ENCODE assay signal across 15 mouse cellular contexts in genomic region chr8:34530896-34531679, GRCm38 (mm10).
A peak's percentile ranks its signal among the peaks of the same experiment; 100 is the strongest.
DNase-seq lines count a peak whose midpoint lies in the region; ATAC-seq and TF ChIP-seq lines count a peak whose summit lies in the region.
"Had no signal": no experiment of that assay in that cellular context is flagged by ENCODE, and none has a peak within 500 bp of the region (broad histone marks: within the 10 kb centered on the region; RNA-seq: fewer than 3 reads in every experiment).

No protein-coding gene starts in this region.

- no peak overlapping the region for H3K27ac ChIP-seq in kidney, postnatal 0 days
- H3K27ac ChIP-seq in neural tube, embryonic 14.5 days (ENCODE audit: low read depth, low read length), result no peak overlapping the region
- H3K27ac ChIP-seq: forebrain, embryonic 12.5 days; hindbrain, embryonic 12.5 days; liver, embryonic 15.5 days had no signal

- no peak overlapping the region for H3K4me2 ChIP-seq in kidney, postnatal 0 days (ENCODE audit: low read length)
- no peak overlapping the region for H3K4me2 ChIP-seq in neural tube, embryonic 14.5 days (ENCODE audit: low read depth, low read length)
- H3K4me2 ChIP-seq: forebrain, embryonic 12.5 days; hindbrain, embryonic 12.5 days; liver, embryonic 15.5 days had no signal

- H3K4me3 ChIP-seq in kidney, postnatal 0 days (replicated peaks; ENCODE audit: low read depth, low read length), result no peak overlapping the region
- no peak overlapping the region for H3K4me3 ChIP-seq in neural tube, embryonic 14.5 days (ENCODE audit: low read depth, low read length)
- H3K4me3 ChIP-seq: forebrain, embryonic 12.5 days; hindbrain, embryonic 12.5 days; liver, embryonic 15.5 days; myocyte had no signal

- DNase-seq in adrenal gland, postnatal 14 days, result peak; percentile 8
- no peak for DNase-seq in adrenal gland, adult 8-10 months
- DNase-seq in kidney, postnatal 0 days (ENCODE audit: low spot score), result peak; percentile 43
- DNase-seq in kidney, adult 9 months, result no peak
- no peak for DNase-seq in neural tube, embryonic 10.5 days (ENCODE audit: extremely low spot score, low spot score)
- no peak for DNase-seq in MN1 (ENCODE audit: low spot score)
- DNase-seq in left cerebral cortex, adult 8-10 months (ENCODE audit: low spot score in 2 of 2), result no peak
- DNase-seq: thymus, adult 2 months had no signal

- 63% methylated on average over 11 of the region's 11 CpGs for WGBS in kidney, postnatal 0 days
- WGBS in neural tube, embryonic 14.5 days, result 69% methylated on average over 11 of the region's 11 CpGs

- no peaks in the 10 kb centered on the region for H3K36me3 ChIP-seq in kidney, postnatal 0 days (ENCODE audit: insufficient read depth, low read length)
- H3K36me3 ChIP-seq in neural tube, embryonic 14.5 days (ENCODE audit: control insufficient read depth, insufficient read depth, low read length), result no peaks in the 10 kb centered on the region
- H3K36me3 ChIP-seq: forebrain, embryonic 12.5 days; hindbrain, embryonic 12.5 days; liver, embryonic 15.5 days had no signal

- no peak overlapping the region for H3K9ac ChIP-seq in kidney, postnatal 0 days (ENCODE audit: low read depth, low read length)
- no peak overlapping the region for H3K9ac ChIP-seq in neural tube, embryonic 14.5 days (replicated peaks; ENCODE audit: low read depth, low read length)
- H3K9ac ChIP-seq: forebrain, embryonic 12.5 days; hindbrain, embryonic 12.5 days; liver, embryonic 15.5 days had no signal

- no peaks in the 10 kb centered on the region for H3K4me1 ChIP-seq in kidney, postnatal 0 days (replicated peaks; ENCODE audit: insufficient read depth, low read length)
- no peaks in the 10 kb centered on the region for H3K4me1 ChIP-seq in neural tube, embryonic 14.5 days (ENCODE audit: control insufficient read depth, insufficient read depth, low read length)
- H3K4me1 ChIP-seq: forebrain, embryonic 12.5 days; hindbrain, embryonic 12.5 days; liver, embryonic 15.5 days had no signal

- H3K9me3 ChIP-seq in kidney, postnatal 0 days (replicated peaks; ENCODE audit: low read length), result no peaks in the 10 kb centered on the region
- H3K9me3 ChIP-seq in neural tube, embryonic 14.5 days (ENCODE audit: control insufficient read depth, low read length), result no peaks in the 10 kb centered on the region
- H3K9me3 ChIP-seq: forebrain, embryonic 12.5 days; hindbrain, embryonic 12.5 days; liver, embryonic 15.5 days had no signal

- H3K27me3 ChIP-seq in kidney, postnatal 0 days (ENCODE audit: insufficient read depth, low read length), result no peaks in the 10 kb centered on the region
- no peaks in the 10 kb centered on the region for H3K27me3 ChIP-seq in neural tube, embryonic 14.5 days (ENCODE audit: control insufficient read depth, insufficient read depth, low read length)
- H3K27me3 ChIP-seq: CH12.LX; hindbrain, embryonic 12.5 days; liver, embryonic 15.5 days; Patski had no signal

- ATAC-seq in kidney, postnatal 0 days (replicated peaks; ENCODE audit: low FRiP score, low read depth), result no peak
- peak; percentile 60; the same call in 1 of the 2 replicates for ATAC-seq in neural tube, embryonic 14.5 days (ENCODE audit: low read depth)
- ATAC-seq: Patski had no signal

- peak; percentile 13; the same call in 1 of the 2 replicates for TF ChIP-seq CTCF in kidney, postnatal 0 days (IDR thresholded peaks at IDR 0.05; ENCODE audit: low read depth)

Comparison
In these comparisons a context has a peak if more than half of its experiments do, and no peak if none do; other contexts are left out.
1. DNase-seq: peak in adrenal gland, postnatal 14 days (single experiment) and kidney, postnatal 0 days (single experiment); none in adrenal gland, adult 8-10 months (single experiment), kidney, adult 9 months (single experiment), neural tube, embryonic 10.5 days (single experiment), MN1 (single experiment) and left cerebral cortex, adult 8-10 months (0 of 2).